Mouse (Mus musculus) cerebellum, adult 11-12 months (tissue): Measurements from ENCODE around the gene Tpx2.

Experiments
- DNase-seq: peaks from one replicate; pipeline ENCODE4 v3.0.0; 2022

The Tpx2 gene

DNA sequence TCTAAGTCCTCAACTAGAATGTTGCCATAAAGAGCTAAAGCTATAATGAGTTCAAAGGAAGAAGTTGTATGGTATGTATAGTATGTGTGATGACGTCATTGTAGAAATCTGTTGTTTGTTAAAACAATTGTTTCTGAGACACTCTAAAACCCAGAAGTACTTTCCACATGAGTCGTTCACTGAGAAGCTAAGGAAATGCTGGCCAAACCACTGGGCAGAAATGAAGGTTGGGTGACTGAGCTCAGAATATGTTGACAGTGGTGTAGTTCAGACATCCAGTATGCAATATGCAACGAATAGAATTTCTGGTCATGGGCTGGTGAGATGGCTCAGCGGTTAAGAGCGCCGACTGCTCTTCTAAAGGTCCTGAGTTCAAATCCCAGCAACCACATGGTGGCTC is 15.6 kb downstream of the Tpx2 start:
- DNase-seq: no peak

- no peak for DNase-seq
Observed at GRCm38 (mm10) chr2:152878239-152878638, 30.5 kb downstream of the Tpx2 start.

DNA sequence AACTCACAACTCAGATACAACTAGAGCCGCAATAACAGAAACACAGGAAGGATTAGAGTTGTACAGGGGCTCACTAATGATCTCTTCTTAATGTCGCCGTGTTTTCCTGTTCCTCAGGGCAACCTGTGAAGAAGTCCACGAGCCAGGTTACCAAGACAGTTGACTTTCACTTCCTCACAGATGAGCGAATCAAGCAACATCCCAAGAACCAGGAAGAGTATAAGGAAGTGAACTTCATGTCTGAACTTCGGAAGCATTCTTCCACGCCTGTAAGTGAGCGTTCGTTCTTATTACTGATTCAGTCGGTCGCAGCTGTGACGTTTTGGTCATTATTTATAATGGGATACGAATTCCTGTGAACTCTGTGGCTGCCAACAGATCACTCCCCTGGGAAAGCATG is 33.1 kb downstream of the Tpx2 start:
- no peak for DNase-seq

DNA sequence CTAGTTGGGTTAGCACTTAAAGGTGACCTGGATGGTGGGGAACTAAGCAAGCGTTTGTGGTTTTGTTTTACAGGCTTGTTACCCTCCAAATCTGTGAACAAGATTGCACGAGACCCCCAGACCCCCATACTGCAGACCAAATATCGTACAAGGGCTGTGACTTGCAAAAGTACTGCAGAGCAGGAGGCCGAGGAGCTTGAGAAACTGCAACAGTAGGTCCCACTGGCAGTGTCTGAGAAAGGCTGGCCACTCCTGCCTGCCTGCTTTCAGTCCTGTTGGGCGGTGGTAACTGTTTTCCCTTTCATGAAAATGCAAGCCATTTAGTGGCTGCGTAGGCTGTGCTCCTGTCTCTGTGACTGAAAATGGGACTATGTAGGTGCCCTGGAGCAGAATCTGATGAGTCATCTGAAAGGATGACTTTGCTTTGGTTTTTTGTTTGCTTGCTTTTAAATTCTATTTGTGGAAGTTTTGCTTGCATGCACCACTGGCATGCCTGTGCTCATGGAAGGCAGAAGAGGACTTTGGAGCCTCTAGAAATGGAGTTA is 36.4 kb downstream of the Tpx2 start:
- DNase-seq: no peak

DNA sequence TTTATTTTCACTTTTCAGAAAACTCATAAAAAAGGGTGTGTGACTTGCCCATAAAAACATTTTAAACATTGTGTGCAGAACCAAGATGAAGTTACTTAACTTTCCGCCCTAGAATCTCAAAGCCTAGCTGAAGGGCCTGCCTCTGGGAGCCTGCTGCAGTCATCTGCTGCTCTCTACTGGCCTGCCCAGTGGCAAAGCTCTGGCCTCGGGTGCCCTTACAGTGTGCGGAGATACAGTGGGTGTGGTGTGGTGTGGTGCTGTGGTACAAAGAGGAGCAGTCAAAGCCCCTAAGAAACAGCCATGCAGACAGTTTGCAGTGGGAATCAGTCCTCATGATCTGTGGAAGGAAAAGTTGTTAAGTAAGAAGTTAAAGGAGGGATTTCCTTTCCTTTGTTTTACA is 39.5 kb downstream of the Tpx2 start:
- no peak for DNase-seq

DNA sequence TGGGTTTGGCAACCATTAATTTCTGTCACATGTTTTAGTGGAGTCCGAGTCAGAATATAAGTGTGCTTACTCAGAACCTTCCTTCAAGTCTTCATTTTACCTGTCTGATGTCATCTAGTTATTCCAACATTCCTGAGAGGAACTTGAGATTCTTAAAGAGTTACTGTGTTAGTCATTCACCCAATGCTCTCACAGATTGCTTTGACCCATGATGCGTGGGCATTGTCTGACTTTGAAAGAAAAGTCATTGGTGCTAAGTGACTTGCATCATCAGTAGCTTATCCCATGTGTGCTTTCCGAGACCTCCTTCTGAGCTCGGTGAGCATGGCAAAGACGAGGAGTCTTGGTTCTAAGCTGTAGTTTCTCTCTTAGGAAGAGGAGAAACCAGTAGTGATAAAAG is 41.0 kb downstream of the Tpx2 start:
- DNase-seq: no peak

GRCm38 (mm10) chr2:152895834-152896233 is 48.1 kb downstream of the Tpx2 start:
- no peak for DNase-seq

DNA sequence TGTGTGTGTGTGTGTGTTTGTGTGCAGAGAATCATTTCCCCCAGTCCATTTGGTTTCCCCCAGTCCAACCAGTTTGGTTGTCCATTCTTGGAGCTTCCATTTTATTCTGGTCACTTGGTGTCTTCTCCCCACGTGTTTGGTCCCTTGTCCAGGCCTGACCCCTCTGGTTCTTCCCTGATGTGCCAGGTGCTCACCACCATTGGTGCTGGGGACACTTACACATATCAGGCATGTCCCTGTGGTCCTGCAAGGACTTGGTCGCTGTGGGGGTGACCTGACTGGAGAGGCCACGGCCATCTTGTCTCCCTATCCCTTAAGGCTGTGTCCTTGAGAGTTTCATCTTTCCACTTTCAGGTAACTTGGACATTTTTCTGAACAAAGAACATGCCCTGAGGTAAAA is 49.2 kb downstream of the Tpx2 start:
- DNase-seq: no peak

DNA sequence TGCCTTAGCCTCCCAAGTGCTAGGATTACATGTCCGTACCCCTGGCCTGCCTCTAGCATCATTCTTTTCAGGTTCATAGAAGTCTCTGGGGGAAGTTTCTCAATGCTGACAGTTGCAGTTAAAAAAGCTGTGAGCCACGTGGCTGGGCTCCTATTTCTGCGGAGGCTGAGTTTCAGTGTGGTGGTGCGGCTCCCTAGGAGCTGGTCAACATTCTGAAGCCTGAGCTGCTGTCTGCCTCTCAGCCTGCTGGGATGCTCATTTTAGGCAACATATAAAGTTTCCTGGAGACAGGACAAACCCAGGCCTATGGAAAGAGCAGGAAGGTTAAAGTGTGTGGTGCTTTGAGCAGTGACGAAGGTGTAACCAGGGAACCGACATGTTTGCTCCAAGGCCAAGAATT is 51.2 kb downstream of the Tpx2 start:
- DNase-seq: no peak

DNA sequence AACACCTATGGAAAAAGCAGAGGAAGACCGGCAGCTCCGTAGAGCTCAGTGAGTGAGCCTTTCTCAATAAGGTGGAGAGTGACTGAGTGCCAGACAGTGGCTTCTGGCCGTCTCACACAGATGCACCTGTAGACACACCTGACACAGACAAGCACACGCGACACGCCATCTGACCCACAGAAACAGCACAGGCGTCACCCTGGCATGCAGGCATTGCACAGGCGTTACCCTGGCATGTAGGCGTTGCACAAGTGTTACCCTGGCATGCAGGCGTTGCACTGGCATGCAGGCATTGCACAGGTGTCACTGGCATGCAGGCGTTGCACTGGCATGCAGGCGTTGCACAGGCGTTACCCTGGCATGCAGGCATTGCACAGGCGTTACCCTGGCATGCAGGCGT is 53.5 kb downstream of the Tpx2 start:
- DNase-seq: no peak

DNA sequence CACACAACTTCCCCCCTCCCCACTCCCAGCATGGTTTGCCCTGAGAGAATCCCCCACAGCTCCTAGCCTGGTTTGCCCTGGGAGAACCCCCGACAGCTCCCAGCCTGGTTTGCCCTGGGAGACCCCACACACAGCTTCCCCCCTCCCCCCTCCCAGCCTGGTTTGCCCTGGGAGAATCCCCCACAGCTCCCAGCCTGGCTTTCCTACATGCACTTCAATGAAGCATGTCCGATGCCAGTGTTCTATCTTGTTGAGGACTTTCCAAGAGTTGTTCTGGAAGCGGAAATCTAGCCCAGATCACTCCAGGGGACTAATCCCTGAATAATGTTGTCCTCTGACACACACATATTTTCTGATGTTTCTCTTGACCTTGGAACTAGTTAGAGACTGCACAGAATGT is 54.9 kb downstream of the Tpx2 start:
- DNase-seq: no peak

- no peak for DNase-seq
Observed at GRCm38 (mm10) chr2:152903586-152903985, 55.8 kb downstream of the Tpx2 start.

GRCm38 (mm10) chr2:152904127-152904643 is 56.4 kb downstream of the Tpx2 start:
- DNase-seq: no peak

DNA sequence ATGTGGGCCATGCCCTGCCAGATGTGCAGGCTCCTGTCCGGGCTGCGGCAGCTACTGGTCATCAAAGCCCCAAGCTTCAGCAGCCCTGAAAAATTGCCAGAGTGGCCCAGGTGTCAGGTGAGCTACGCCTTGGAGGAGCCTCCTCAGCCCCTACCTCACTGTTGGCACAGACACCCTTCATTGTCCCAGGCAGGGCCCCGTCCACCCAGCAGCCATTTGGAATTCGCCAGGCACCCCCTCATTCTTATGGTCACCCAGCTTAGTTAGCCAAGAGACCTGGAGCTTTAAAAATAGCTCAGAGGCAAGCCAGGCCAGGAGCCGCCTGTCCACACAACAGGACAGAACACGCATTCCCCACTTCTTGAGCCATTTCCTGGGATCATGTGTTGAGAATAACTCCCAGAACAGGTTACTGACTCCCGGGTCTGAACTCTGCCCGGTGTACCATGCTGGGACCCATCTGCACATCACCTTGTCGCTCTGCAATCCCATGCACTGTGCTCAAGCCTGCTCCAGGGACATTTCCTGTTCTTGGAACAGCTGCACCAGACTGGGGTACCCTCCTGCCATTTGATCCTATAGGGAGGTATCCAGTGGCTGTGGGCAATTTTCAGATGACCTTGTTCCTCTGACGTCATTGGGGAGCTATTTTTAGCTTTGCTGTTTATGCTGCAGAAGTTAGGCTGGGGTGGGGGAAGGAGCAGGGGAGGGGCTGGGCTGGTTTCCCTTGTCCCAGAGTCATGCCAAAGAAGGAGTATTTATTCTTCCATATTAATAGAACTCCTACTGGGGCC is 57.5 kb downstream of the Tpx2 start:
- no peak for DNase-seq

DNA sequence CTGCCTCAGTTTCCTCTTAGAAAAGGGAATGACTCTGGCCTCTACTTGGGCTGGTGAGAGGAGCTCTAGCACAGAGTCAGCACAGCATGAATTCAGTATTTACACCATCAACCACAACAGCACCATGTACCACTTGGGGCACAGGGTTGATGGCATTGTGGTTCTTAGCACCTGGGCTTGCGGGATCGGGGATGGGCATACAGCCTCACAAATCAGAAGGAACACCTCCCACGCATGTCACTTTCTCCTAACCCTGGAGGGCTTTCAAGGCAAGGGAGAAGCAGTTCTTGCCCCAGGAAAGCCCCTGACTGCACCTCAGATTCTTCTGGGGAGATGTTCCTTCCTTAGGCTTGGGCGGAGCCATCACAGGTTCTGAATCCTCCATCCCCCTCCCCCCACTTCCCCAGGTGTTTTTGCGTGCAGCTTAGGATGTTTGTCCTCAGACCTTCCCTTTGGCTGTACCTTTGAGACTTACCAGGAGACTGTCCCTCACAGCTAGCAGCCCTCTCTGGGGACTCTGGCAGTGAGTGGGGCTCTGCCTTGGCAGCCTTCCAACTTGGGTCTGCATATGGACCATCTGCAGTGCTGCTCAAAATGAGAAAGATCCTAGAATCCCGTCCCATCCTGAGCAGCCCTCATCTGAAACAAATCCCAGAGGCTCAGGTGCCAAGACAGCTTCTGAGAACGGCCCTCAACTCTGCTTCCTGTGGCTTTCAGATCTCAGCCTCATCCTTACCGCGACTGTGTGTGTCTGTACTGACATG is 58.7 kb downstream of the Tpx2 start:
- DNase-seq: no peak

- DNase-seq: no peak
Observed at GRCm38 (mm10) chr2:152907114-152907943, 59.6 kb downstream of the Tpx2 start.

DNA sequence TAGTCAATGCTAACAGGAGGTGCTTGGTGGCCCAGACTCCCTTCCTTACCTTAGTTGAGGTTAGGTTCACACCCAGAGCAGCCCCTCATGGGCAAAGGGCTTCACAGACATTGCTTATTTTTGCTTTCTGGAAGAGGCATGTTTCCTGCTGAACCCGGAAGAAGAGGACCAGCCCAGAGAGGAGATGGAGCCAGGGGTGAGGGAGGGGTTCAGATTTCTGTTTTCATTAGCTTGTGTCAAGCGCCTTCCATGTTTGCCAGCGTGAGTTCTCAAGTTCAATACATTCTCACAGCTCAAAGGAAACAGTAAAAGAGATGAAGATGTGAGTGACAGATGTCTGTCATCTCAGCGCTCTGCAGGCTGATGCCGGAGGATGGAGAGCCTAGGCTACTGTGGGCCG is 62.1 kb downstream of the Tpx2 start:
- no peak for DNase-seq

- DNase-seq: no peak
Observed at GRCm38 (mm10) chr2:152911031-152911430, 63.3 kb downstream of the Tpx2 start, which contains the start of gene Mylk2. Mylk2 (plus strand) TSS chr2:152911352.

DNA sequence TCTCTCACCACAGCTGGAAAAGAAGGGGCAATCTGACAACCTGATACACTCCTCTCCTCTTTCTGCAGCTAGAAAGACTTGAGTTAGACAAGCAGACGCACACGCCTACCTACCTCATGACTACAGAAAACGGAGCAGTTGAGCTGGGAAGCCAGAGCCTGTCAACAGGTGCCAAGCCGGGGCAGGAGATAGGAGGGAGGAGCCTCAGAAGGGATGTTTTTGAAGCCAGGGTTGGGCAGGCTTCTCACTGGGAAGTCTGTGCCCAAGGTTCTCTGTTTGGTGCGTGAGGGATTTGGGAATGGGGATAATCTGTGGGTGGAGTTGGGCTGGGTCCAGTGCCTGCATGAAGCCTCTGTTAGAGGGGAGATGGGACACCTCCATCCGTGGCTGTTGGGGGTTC is 63.7 kb downstream of the Tpx2 start:
- no peak for DNase-seq

DNA sequence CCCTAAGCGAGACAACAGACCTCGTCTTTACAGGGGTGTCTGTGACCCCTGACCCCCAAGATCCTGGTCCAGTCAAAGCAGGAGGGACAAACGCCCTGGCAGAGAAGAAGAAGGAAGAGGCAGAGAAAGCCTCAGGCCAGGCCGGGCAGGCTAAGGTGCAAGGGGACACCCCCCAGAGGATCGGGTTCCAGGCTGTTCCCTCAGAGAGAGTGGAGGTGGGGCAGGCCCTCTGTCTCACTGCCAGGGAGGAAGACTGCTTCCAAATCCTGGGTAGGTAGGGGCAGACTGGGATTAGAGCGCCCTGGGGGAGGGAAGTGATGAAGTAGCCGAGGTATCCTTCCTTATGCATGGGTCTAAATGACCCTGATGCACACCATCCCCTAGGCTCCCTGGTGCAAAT is 65.7 kb downstream of the Tpx2 start:
- DNase-seq: no peak

DNA sequence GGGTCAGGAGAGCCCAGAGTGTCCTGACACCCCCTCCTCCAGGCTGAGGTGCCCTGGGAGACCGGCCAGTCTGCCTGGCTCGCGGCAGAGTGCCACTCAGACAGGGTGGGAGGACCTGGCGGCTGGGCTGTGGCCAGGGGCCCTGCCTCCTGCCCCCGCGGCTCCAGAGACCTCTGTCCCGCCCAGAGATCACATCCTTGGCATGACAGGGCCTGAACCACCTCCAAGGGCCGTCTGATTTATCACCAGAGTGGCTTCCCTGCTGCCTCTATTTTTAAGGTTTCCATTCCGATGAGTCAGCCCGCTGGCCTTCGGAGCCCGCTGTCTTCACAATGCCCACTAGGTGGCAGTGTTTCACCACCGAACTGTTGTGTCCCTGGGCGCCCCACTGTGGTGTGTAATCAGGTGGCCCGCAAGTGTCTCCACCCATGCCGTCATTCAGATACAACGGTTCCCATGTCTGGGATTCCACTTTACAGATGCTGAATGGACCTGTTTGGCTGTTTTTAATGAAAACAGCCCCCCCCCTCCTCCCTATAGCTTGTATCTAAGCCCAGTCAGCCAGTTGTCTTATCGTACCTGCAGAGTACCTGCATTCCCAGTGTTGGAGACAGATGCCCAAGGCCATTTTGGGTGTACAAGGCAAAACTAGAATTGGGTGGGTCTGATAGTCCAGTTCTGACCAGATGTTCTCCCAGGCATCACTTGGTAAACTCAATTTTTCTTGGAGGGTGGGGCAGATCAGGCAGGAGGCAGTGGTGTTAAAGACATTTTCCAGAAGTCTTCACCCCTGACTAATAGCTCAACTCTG is 66.8 kb downstream of the Tpx2 start:
- peak; percentile 83 for DNase-seq

DNA sequence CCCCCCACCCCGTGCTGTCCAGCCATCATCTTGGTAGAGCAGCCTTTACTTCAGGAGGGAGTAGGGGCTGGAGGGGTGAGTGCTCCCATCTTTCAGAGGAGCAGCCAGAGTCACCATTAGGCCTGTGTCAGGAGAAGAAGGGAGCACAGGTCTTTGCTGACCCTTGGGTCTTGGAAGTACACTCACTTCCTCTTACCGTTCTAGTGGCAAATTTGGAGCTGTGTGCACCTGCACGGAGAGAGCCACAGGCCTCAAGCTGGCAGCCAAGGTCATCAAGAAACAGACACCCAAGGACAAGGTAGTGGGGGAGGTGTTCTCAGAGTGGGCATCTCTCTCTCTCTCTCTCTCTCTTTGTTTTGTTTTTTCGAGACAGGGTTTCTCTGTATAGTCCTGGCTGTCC is 67.7 kb downstream of the Tpx2 start:
- DNase-seq: no peak
